Mouse (Mus musculus): ENCODE measurements around the gene Dock10. TPM values are rescaled to one million over a fixed set of nuclear protein-coding genes. Genes with fewer than 3 reads are reported as not detected.

Dock10 gene
- polyA plus RNA-seq, 1 experiment from 2014 or later = 5.2 TPM

GRCm38 (mm10) chr1:80622646-80623045 lies 135.7 kb downstream of the Dock10 start:
- H3K27me3 ChIP-seq (replicated peaks) = no peaks in the 10 kb centered on the region

GRCm38 (mm10) chr1:80619100-80619499 lies 139.2 kb downstream of the Dock10 start:
- H3K4me3 ChIP-seq = no peak overlapping the region
- 89% methylated on average over 2 of the region's 2 CpGs for WGBS
- H3K4me1 ChIP-seq = no peaks in the 10 kb centered on the region
- no peaks in the 10 kb centered on the region for H3K36me3 ChIP-seq
- ATAC-seq (ENCODE audit: low FRiP score, low read depth) = no peak
- H3K27me3 ChIP-seq (replicated peaks) = no peaks in the 10 kb centered on the region
- no peak overlapping the region for H3K9ac ChIP-seq
- no peak overlapping the region for H3K4me2 ChIP-seq (replicated peaks)
- no peak overlapping the region for H3K27ac ChIP-seq
- H3K9me3 ChIP-seq = no peaks in the 10 kb centered on the region

More at GRCm38 (mm10) chr1:80622646-80623045, 135.7 kb downstream of the Dock10 start:
- Histone ChIP-seq H3K4me1 (no peaks in the 10 kb centered on the region), H3K27ac (no peak overlapping the region), H3K9ac (no peak overlapping the region), H3K4me3 (no peak overlapping the region), H3K36me3 (no peaks in the 10 kb centered on the region), H3K4me2 (replicated peaks) (no peak overlapping the region), H3K9me3 (no peaks in the 10 kb centered on the region)
- no peak for ATAC-seq (ENCODE audit: low FRiP score, low read depth)
- WGBS = 90% methylated on average over 1 of the region's 1 CpGs

- Histone ChIP-seq H3K4me2 (replicated peaks) (no peak overlapping the region), H3K4me3 (no peak overlapping the region), H3K4me1 (no peaks in the 10 kb centered on the region), H3K27me3 (replicated peaks) (no peaks in the 10 kb centered on the region), H3K9me3 (no peaks in the 10 kb centered on the region), H3K9ac (no peak overlapping the region), H3K27ac (no peak overlapping the region), H3K36me3 (no peaks in the 10 kb centered on the region)
- no peak for ATAC-seq (ENCODE audit: low FRiP score, low read depth)
- 90% methylated on average over 5 of the region's 5 CpGs for WGBS
These were observed 141.7 kb downstream of the Dock10 start for GRCm38 (mm10) chr1:80616671-80617070.

- Histone ChIP-seq H3K4me3 (no peak overlapping the region), H3K4me1 (no peaks in the 10 kb centered on the region), H3K4me2 (replicated peaks) (no peak overlapping the region), H3K36me3 (no peaks in the 10 kb centered on the region), H3K9me3 (no peaks in the 10 kb centered on the region), H3K9ac (no peak overlapping the region), H3K27ac (no peak overlapping the region), H3K27me3 (replicated peaks) (no peaks in the 10 kb centered on the region)
- ATAC-seq (ENCODE audit: low FRiP score, low read depth) = no peak
- 92% methylated on average over 5 of the region's 5 CpGs for WGBS
These were observed 143.6 kb downstream of the Dock10 start for GRCm38 (mm10) chr1:80614750-80615149.

GRCm38 (mm10) chr1:80613395-80614011 lies 144.8 kb downstream of the Dock10 start:
- H3K4me2 ChIP-seq (replicated peaks) = no peak overlapping the region
- H3K4me1 ChIP-seq = no peaks in the 10 kb centered on the region
- H3K9me3 ChIP-seq = no peaks in the 10 kb centered on the region
- H3K36me3 ChIP-seq = no peaks in the 10 kb centered on the region
- 81% methylated on average over 4 of the region's 4 CpGs for WGBS
- no peak overlapping the region for H3K27ac ChIP-seq
- H3K9ac ChIP-seq = no peak overlapping the region
- no peaks in the 10 kb centered on the region for H3K27me3 ChIP-seq (replicated peaks)
- ATAC-seq (ENCODE audit: low FRiP score, low read depth) = no peak
- H3K4me3 ChIP-seq = no peak overlapping the region

- Histone ChIP-seq H3K4me3 (no peak overlapping the region), H3K36me3 (no peaks in the 10 kb centered on the region), H3K9ac (no peak overlapping the region), H3K4me2 (replicated peaks) (no peak overlapping the region), H3K27me3 (replicated peaks) (no peaks in the 10 kb centered on the region), H3K27ac (no peak overlapping the region), H3K4me1 (no peaks in the 10 kb centered on the region), H3K9me3 (no peaks in the 10 kb centered on the region)
- no peak for ATAC-seq (ENCODE audit: low FRiP score, low read depth)
- WGBS = 86% methylated on average over 4 of the region's 4 CpGs
These were observed 150.8 kb downstream of the Dock10 start for GRCm38 (mm10) chr1:80607546-80607945.

- Histone ChIP-seq H3K27ac (no peak overlapping the region), H3K9me3 (no peaks in the 10 kb centered on the region), H3K4me3 (no peak overlapping the region), H3K36me3 (no peaks in the 10 kb centered on the region), H3K4me2 (replicated peaks) (no peak overlapping the region), H3K4me1 (no peaks in the 10 kb centered on the region), H3K27me3 (replicated peaks) (no peaks in the 10 kb centered on the region), H3K9ac (no peak overlapping the region)
- 45% methylated on average over 8 of the region's 8 CpGs for WGBS
- no peak for ATAC-seq (ENCODE audit: low FRiP score, low read depth)
These were observed 152.1 kb downstream of the Dock10 start for GRCm38 (mm10) chr1:80606131-80606754.

GRCm38 (mm10) chr1:80604332-80604731 lies 154.0 kb downstream of the Dock10 start:
- Histone ChIP-seq H3K4me3 (no peak overlapping the region), H3K9me3 (no peaks in the 10 kb centered on the region), H3K27ac (no peak overlapping the region), H3K27me3 (replicated peaks) (no peaks in the 10 kb centered on the region), H3K9ac (no peak overlapping the region), H3K4me2 (replicated peaks) (no peak overlapping the region), H3K4me1 (no peaks in the 10 kb centered on the region), H3K36me3 (no peaks in the 10 kb centered on the region)
- 83% methylated on average over 2 of the region's 2 CpGs for WGBS
- no peak for ATAC-seq (ENCODE audit: low FRiP score, low read depth)

GRCm38 (mm10) chr1:80603081-80603480 lies 155.2 kb downstream of the Dock10 start:
- H3K9ac ChIP-seq = no peak overlapping the region
- no peaks in the 10 kb centered on the region for H3K9me3 ChIP-seq
- no peaks in the 10 kb centered on the region for H3K4me1 ChIP-seq
- H3K4me2 ChIP-seq (replicated peaks) = no peak overlapping the region
- H3K27me3 ChIP-seq (replicated peaks) = no peaks in the 10 kb centered on the region
- H3K27ac ChIP-seq = no peak overlapping the region
- no peak for ATAC-seq (ENCODE audit: low FRiP score, low read depth)
- WGBS = 88% methylated on average over 2 of the region's 2 CpGs
- H3K36me3 ChIP-seq = no peaks in the 10 kb centered on the region
- no peak overlapping the region for H3K4me3 ChIP-seq

GRCm38 (mm10) chr1:80583281-80583680 lies 175.0 kb downstream of the Dock10 start:
- Histone ChIP-seq H3K36me3 (no peaks in the 10 kb centered on the region), H3K9me3 (no peaks in the 10 kb centered on the region), H3K4me2 (replicated peaks) (no peak overlapping the region), H3K4me1 (no peaks in the 10 kb centered on the region), H3K4me3 (no peak overlapping the region), H3K9ac (no peak overlapping the region), H3K27ac (no peak overlapping the region), H3K27me3 (replicated peaks) (no peaks in the 10 kb centered on the region)
- WGBS = 88% methylated on average over 5 of the region's 5 CpGs
- ATAC-seq (ENCODE audit: low FRiP score, low read depth) = no peak

- no peak overlapping the region for H3K4me2 ChIP-seq (replicated peaks)
- no peak for ATAC-seq (ENCODE audit: low FRiP score, low read depth)
- WGBS = 95% methylated on average over 3 of the region's 3 CpGs
These were observed 176.1 kb downstream of the Dock10 start for GRCm38 (mm10) chr1:80582186-80582585.

GRCm38 (mm10) chr1:80576898-80577297 lies 181.4 kb downstream of the Dock10 start:
- H3K4me1 ChIP-seq = no peaks in the 10 kb centered on the region
- H3K27ac ChIP-seq = no peak overlapping the region
- no peak overlapping the region for H3K4me3 ChIP-seq
- H3K9ac ChIP-seq = no peak overlapping the region
- no peaks in the 10 kb centered on the region for H3K36me3 ChIP-seq
- no peak overlapping the region for H3K4me2 ChIP-seq (replicated peaks)
- WGBS = 82% methylated on average over 2 of the region's 2 CpGs
- no peaks in the 10 kb centered on the region for H3K27me3 ChIP-seq (replicated peaks)
- no peaks in the 10 kb centered on the region for H3K9me3 ChIP-seq
- ATAC-seq (ENCODE audit: low FRiP score, low read depth) = no peak

More at GRCm38 (mm10) chr1:80582186-80582585, 176.1 kb downstream of the Dock10 start:
- Histone ChIP-seq H3K4me1 (no peaks in the 10 kb centered on the region), H3K9me3 (no peaks in the 10 kb centered on the region), H3K36me3 (no peaks in the 10 kb centered on the region), H3K9ac (no peak overlapping the region), H3K27me3 (replicated peaks) (no peaks in the 10 kb centered on the region), H3K4me3 (no peak overlapping the region), H3K27ac (no peak overlapping the region)

GRCm38 (mm10) chr1:80556446-80556845 lies 201.9 kb downstream of the Dock10 start:
- ATAC-seq (ENCODE audit: low FRiP score, low read depth) = no peak
- H3K4me1 ChIP-seq = no peaks in the 10 kb centered on the region
- H3K4me3 ChIP-seq = no peak overlapping the region
- no peaks in the 10 kb centered on the region for H3K27me3 ChIP-seq (replicated peaks)
- H3K4me2 ChIP-seq (replicated peaks) = no peak overlapping the region
- H3K9ac ChIP-seq = no peak overlapping the region
- no peaks in the 10 kb centered on the region for H3K36me3 ChIP-seq
- no peak overlapping the region for H3K27ac ChIP-seq
- H3K9me3 ChIP-seq = no peaks in the 10 kb centered on the region
- 94% methylated on average over 1 of the region's 1 CpGs for WGBS

All from neural tube, embryonic 12.5 days (tissue).